Mouse (Mus musculus): ENCODE results near the gene Grin2d. TPM values are rescaled to one million over a fixed set of nuclear protein-coding genes. Genes with fewer than 3 reads are reported as not detected.
A peak's percentile ranks its signal among the peaks of the same experiment; 100 is the strongest.

Grin2d gene
- polyA plus RNA-seq, 1 experiment from 2014 or later: 0.66 TPM

DNA sequence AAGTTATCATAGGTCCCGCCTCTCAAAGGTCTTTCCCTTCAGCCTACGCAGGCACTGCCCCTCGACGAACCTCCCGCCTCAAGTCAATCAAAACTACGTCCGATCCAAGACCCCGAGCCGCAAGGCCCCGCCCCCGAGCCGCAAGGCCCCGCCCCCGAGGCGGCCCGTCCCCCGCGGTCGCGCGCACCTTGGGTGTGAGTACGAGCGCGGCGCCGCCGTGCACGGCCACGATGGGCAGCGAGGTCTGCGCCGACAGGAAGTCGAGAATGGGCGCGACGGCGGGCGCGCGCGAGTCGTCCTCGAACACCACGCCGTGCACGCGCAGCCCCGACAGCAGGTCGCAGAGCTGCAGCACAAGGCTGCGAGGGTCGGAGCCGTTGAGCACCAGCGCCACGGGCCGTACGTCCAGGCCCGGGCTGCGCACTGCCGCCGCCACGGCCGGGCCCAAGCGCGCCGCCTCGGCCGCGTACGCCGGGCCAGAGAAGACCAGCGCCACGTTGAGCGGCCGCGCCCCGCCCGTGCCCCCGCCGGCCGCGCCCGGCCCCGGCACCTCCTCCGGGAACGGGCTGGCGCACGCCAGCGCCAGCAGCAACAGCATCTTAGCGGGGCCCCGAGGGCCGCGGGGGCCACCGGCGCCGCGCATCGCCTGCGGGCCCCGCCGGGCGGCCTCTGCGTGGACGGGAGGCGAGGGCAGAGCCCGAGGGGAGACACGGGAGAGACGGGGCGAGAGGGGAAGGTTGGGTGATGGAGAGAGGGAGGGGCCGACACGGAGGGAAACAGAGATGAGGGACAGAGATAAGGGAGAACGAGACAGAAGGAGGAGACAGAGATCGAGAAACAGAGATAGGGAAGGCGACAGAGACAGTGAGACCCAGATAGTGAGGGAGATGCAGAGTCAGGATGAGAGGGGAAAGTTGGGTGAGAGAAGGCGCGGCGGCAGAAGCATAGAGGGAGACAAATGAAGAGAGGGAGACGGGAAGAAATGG lies 12.0 kb downstream of the Grin2d start:
- no peak for TF ChIP-seq CTCF (IDR thresholded peaks at IDR 0.05; ENCODE audit: low read depth)
- 1% methylated on average over 113 of the region's 117 CpGs for WGBS
- peak overlapping the region; percentile 78 for H3K27ac ChIP-seq (ENCODE audit: low read depth, low read length)
- H3K4me2 ChIP-seq (replicated peaks; ENCODE audit: low read depth): peak overlapping the region; percentile 95
- ATAC-seq: peak; percentile 86
- peak overlapping the region; percentile 63 for H3K4me3 ChIP-seq (ENCODE audit: low read depth, low read length)
- no peaks in the 10 kb centered on the region; the same call in 1 of the 2 replicates for H3K27me3 ChIP-seq (replicated peaks; ENCODE audit: control insufficient read depth, insufficient read depth, low read length)
- no peaks in the 10 kb centered on the region; the same call in 1 of the 2 replicates for H3K4me1 ChIP-seq (replicated peaks; ENCODE audit: control insufficient read depth, insufficient read depth, low read length)
- H3K9me3 ChIP-seq (ENCODE audit: control insufficient read depth): no peaks in the 10 kb centered on the region
- peak overlapping the region; percentile 74 for H3K9ac ChIP-seq (ENCODE audit: low read depth, low read length)
- no peaks in the 10 kb centered on the region for H3K36me3 ChIP-seq (ENCODE audit: control insufficient read depth, insufficient read depth)

DNA sequence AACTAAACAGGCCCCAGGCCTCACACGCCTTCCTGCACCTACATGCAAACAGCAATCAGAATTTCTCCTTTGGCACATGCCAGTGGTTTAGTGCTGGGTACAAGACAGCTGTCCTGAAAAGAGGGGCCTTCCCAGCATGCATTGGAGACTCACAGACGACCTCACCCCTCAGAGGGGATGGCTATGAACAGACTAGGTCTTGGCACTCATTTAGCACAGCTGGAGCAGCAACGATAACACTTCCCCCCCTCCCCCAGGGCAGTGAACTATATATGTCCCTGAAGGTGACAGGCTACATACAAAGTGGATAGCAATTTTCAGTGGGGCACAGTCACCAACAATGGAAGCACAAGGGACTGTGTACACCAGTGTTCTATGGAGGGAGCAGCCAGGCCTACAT lies 13.7 kb downstream of the Grin2d start:
- 63% methylated on average over 3 of the region's 3 CpGs for WGBS
- no peak for TF ChIP-seq CTCF (IDR thresholded peaks at IDR 0.05; ENCODE audit: low read depth)
- H3K9me3 ChIP-seq (ENCODE audit: control insufficient read depth): no peaks in the 10 kb centered on the region

DNA sequence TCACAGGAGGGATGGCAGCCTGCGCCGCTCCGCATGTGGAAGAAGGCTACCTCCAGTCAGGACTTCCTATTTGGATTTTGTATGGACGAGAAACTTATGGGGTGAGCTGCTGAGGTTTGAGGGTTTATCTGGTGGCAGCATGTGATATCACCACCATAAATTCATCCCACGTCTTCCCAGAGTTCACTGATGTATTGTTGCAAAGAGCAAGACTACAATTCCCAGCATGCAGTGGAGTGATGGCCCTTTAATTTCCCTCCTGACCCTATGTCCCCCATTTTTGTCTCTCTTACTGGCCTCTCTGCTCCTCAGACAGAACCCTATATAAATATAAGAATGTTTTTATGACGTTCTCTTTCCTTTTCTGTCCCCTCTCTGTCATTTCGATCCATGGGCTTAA lies 15.4 kb downstream of the Grin2d start:
- H3K27me3 ChIP-seq (replicated peaks; ENCODE audit: control insufficient read depth, insufficient read depth, low read length): 0 out of 2 replicates have a peak, but pooled peaks cover under 1% of the 10 kb centered on the region
- no peak for ATAC-seq
- H3K9ac ChIP-seq (ENCODE audit: low read depth, low read length): no peak overlapping the region
- 74% methylated on average over 7 of the region's 7 CpGs for WGBS
- no peak overlapping the region for H3K27ac ChIP-seq (ENCODE audit: low read depth, low read length)
- H3K36me3 ChIP-seq (ENCODE audit: control insufficient read depth, insufficient read depth): no peaks in the 10 kb centered on the region
- no peak overlapping the region for H3K4me3 ChIP-seq (ENCODE audit: low read depth, low read length)
- TF ChIP-seq CTCF (IDR thresholded peaks at IDR 0.05; ENCODE audit: low read depth): no peak
- H3K4me2 ChIP-seq (replicated peaks; ENCODE audit: low read depth): no peak overlapping the region
- H3K9me3 ChIP-seq (ENCODE audit: control insufficient read depth): no peaks in the 10 kb centered on the region
- H3K4me1 ChIP-seq (replicated peaks; ENCODE audit: control insufficient read depth, insufficient read depth, low read length): no peaks in the 10 kb centered on the region

More for the DNA sequence above, 13.7 kb downstream of the Grin2d start:
- Histone ChIP-seq H3K27me3 (replicated peaks; ENCODE audit: control insufficient read depth, insufficient read depth, low read length) (no peaks in the 10 kb centered on the region), H3K4me2 (replicated peaks; ENCODE audit: low read depth) (no peak overlapping the region), H3K4me1 (replicated peaks; ENCODE audit: control insufficient read depth, insufficient read depth, low read length) (no peaks in the 10 kb centered on the region), H3K4me3 (ENCODE audit: low read depth, low read length) (no peak overlapping the region), H3K36me3 (ENCODE audit: control insufficient read depth, insufficient read depth) (no peaks in the 10 kb centered on the region), H3K27ac (ENCODE audit: low read depth, low read length) (no peak overlapping the region), H3K9ac (ENCODE audit: low read depth, low read length) (no peak overlapping the region)
- no peak for ATAC-seq

GRCm38 (mm10) chr7:45859008-45859407 lies 19.2 kb downstream of the Grin2d start:
- Histone ChIP-seq H3K36me3 (ENCODE audit: control insufficient read depth, insufficient read depth) (0 out of 2 replicates have a peak, but pooled peaks cover 3% of the 10 kb centered on the region), H3K27me3 (replicated peaks; ENCODE audit: control insufficient read depth, insufficient read depth, low read length) (peaks cover 14% of the 10 kb centered on the region), H3K4me3 (ENCODE audit: low read depth, low read length) (no peak overlapping the region), H3K9ac (ENCODE audit: low read depth, low read length) (no peak overlapping the region), H3K4me2 (replicated peaks; ENCODE audit: low read depth) (no peak overlapping the region), H3K27ac (ENCODE audit: low read depth, low read length) (no peak overlapping the region), H3K9me3 (ENCODE audit: control insufficient read depth) (no peaks in the 10 kb centered on the region), H3K4me1 (replicated peaks; ENCODE audit: control insufficient read depth, insufficient read depth, low read length) (no peaks in the 10 kb centered on the region)
- TF ChIP-seq CTCF (IDR thresholded peaks at IDR 0.05; ENCODE audit: low read depth): no peak
- 38% methylated on average over 4 of the region's 4 CpGs for WGBS
- ATAC-seq: 0 out of 2 replicates have a peak, but pooled peaks have one; percentile 16

- Histone ChIP-seq H3K36me3 (ENCODE audit: control insufficient read depth, insufficient read depth) (0 out of 2 replicates have a peak, but pooled peaks cover 4% of the 10 kb centered on the region), H3K4me1 (replicated peaks; ENCODE audit: control insufficient read depth, insufficient read depth, low read length) (no peaks in the 10 kb centered on the region), H3K4me3 (ENCODE audit: low read depth, low read length) (peak overlapping the region; percentile 28), H3K4me2 (replicated peaks; ENCODE audit: low read depth) (peak overlapping the region; percentile 62), H3K9ac (ENCODE audit: low read depth, low read length) (no peak overlapping the region), H3K9me3 (ENCODE audit: control insufficient read depth) (no peaks in the 10 kb centered on the region), H3K27ac (ENCODE audit: low read depth, low read length) (no peak overlapping the region), H3K27me3 (replicated peaks; ENCODE audit: control insufficient read depth, insufficient read depth, low read length) (peaks cover 14% of the 10 kb centered on the region)
- TF ChIP-seq CTCF (IDR thresholded peaks at IDR 0.05; ENCODE audit: low read depth): no peak
- 0 out of 2 replicates have a peak, but pooled peaks have one; percentile 32 for ATAC-seq
- WGBS: 13% methylated on average over 30 of the region's 30 CpGs
These were observed 21.0 kb downstream of the Grin2d start for GRCm38 (mm10) chr7:45856950-45857901.
